Mouse (Mus musculus) small intestine, adult 2 months (tissue): ENCODE measurements around the gene Sycp2.
"Not testable (repeated sequence)": the region's sequence is repeated elsewhere in the genome, so short reads cannot be mapped to it uniquely, and the experiment has no call there.

Experiments
- CTCF ChIP-seq: fragments of 200-500 bp; IDR thresholded peaks from 2 replicates; pipeline ENCODE4 v1.5.1; 2012; ENCODE audit warnings: low read depth, mild to moderate bottlenecking, control low read depth, inconsistent platforms, low read length, moderate library complexity, mixed read lengths; ENCODE audit not compliant: insufficient replicate concordance, insufficient read length; ENCODE audit errors: extremely low read depth
- POLR2A ChIP-seq: fragments of 200-500 bp; IDR thresholded peaks from 2 replicates; pipeline ENCODE4 v1.6.1; 2012; ENCODE audit warnings: low read depth, mild to moderate bottlenecking, control low read depth, inconsistent platforms, low read length, moderate library complexity

DNA sequence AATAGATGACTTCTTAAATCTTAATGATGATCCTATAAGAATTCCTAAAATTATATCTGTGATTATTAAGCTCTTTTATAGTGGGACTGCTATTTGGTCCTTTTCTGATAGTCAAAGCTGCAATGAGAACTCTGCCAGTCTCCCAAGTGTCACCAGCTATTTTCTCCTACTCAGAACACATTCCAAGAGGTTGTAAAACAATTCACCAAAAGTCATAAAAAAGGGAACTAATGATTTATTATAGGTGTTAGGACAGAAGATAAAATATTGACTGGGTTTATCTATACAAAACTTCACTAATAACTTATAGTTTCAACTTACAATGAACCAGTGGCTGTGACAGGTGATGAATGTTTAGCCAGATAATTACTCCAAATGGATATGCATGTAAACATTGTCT lies 65.4 kb downstream of the Sycp2 start:
- TF ChIP-seq POLR2A, CTCF: not testable (repeated sequence)
